11 mouse cellular contexts compared by ENCODE assay signal in genomic region chr1:51584925-51585424, GRCm38 (mm10).
DNase-seq lines count a peak whose midpoint lies in the region; ATAC-seq and TF ChIP-seq lines count a peak whose summit lies in the region.
"Had no signal": no experiment of that assay in that cellular context is flagged by ENCODE, and none has a peak within 500 bp of the region (broad histone marks: within the 10 kb centered on the region; RNA-seq: fewer than 3 reads in every experiment).

No protein-coding gene starts in this region.

- peak overlapping the region; percentile 64 for H3K27ac ChIP-seq in heart, postnatal 0 days (ENCODE audit: low read depth)
- H3K27ac ChIP-seq in MEL (ENCODE audit: control insufficient read depth, low read depth, low read length) = no peak overlapping the region
- H3K27ac ChIP-seq in liver, embryonic 16.5 days (ENCODE audit: low read length) = no peak overlapping the region
- H3K27ac ChIP-seq in hindbrain, embryonic 11.5 days (ENCODE audit: low read depth, low read length) = no peak overlapping the region
- no peak overlapping the region for H3K27ac ChIP-seq in forebrain, embryonic 13.5 days
- H3K27ac ChIP-seq: limb, embryonic 13.5 days had no signal

- intact Hi-C loops in heart, postnatal 14 days (cut with DNase I) = no loop called here

- H3K79me2 ChIP-seq in MEL (ENCODE audit: control insufficient read depth, insufficient read depth, low read length, poor library complexity) = no peaks in the 10 kb centered on the region

- no peaks in the 10 kb centered on the region for H3K27me3 ChIP-seq in heart, postnatal 0 days (ENCODE audit: control insufficient read depth, insufficient read depth, low read length)
- H3K27me3 ChIP-seq in MEL (ENCODE audit: control insufficient read depth in 1 of 2, insufficient read depth in 2 of 2, low read length in 2 of 2) = no peaks in the 10 kb centered on the region
- H3K27me3 ChIP-seq in liver, embryonic 16.5 days (ENCODE audit: control insufficient read depth, insufficient read depth, low read depth, low read length) = no peaks in the 10 kb centered on the region
- no peaks in the 10 kb centered on the region for H3K27me3 ChIP-seq in hindbrain, embryonic 11.5 days (ENCODE audit: control insufficient read depth, insufficient read depth, low read length)
- H3K27me3 ChIP-seq in forebrain, embryonic 13.5 days = no peaks in the 10 kb centered on the region
- H3K27me3 ChIP-seq: limb, embryonic 13.5 days had no signal

- H3K4me2 ChIP-seq in heart, postnatal 0 days (ENCODE audit: low read depth, low read length) = no peak overlapping the region
- H3K4me2 ChIP-seq in liver, embryonic 16.5 days (ENCODE audit: low read depth, low read length) = no peak overlapping the region
- no peak overlapping the region for H3K4me2 ChIP-seq in hindbrain, embryonic 11.5 days (replicated peaks; ENCODE audit: low read depth, low read length)
- H3K4me2 ChIP-seq in forebrain, embryonic 13.5 days = no peak overlapping the region
- H3K4me2 ChIP-seq: limb, embryonic 13.5 days had no signal

- DNase-seq in heart, postnatal 0 days (ENCODE audit: low spot score) = no peak
- no peak for DNase-seq in heart, postnatal 14 days
- peak; percentile 12 for DNase-seq in MEL (ENCODE audit: low read depth, low spot score)
- DNase-seq in thymus, adult 18-20 months = peak; percentile 62 to 87
- DNase-seq in hindbrain, embryonic 11.5 days (ENCODE audit: low spot score) = no peak
- DNase-seq in MN1 (ENCODE audit: low spot score) = no peak

- 31% methylated on average over 3 of the region's 3 CpGs for WGBS in heart, postnatal 0 days
- 9% methylated on average over 3 of the region's 3 CpGs for WGBS in liver, embryonic 16.5 days (ENCODE audit: insufficient replicate concordance)
- WGBS in hindbrain, embryonic 11.5 days = 56% methylated on average over 3 of the region's 3 CpGs
- 78% methylated on average over 3 of the region's 3 CpGs for WGBS in forebrain, embryonic 13.5 days

- ATAC-seq in heart, postnatal 0 days (ENCODE audit: insufficient read depth, low read depth) = 0 out of 2 replicates have a peak, but pooled peaks have one; percentile 17
- ATAC-seq in liver, embryonic 16.5 days (ENCODE audit: low read depth) = peak; percentile 57
- no peak for ATAC-seq in hindbrain, embryonic 11.5 days (ENCODE audit: low FRiP score)
- ATAC-seq in forebrain, embryonic 13.5 days = no peak
- ATAC-seq: hindbrain, embryonic 16.5 days had no signal

- H3K4me1 ChIP-seq in heart, postnatal 0 days (ENCODE audit: control insufficient read depth, insufficient read depth) = peaks cover 4% of the 10 kb centered on the region; the same call in 1 of the 2 replicates
- H3K4me1 ChIP-seq in MEL (ENCODE audit: control insufficient read depth in 1 of 2, insufficient read depth in 2 of 2, low read length in 2 of 2) = peaks cover 0 to 2% of the 10 kb centered on the region in 2 experiments; a peak in 1 of 4 replicates
- H3K4me1 ChIP-seq in liver, embryonic 16.5 days (ENCODE audit: control insufficient read depth, low read depth, low read length) = peaks cover 19% of the 10 kb centered on the region
- no peaks in the 10 kb centered on the region for H3K4me1 ChIP-seq in hindbrain, embryonic 11.5 days (replicated peaks; ENCODE audit: control insufficient read depth, insufficient read depth, low read length)
- H3K4me1 ChIP-seq in forebrain, embryonic 13.5 days = peaks cover 4% of the 10 kb centered on the region; the same call in 1 of the 2 replicates

- H3K9me3 ChIP-seq in heart, postnatal 0 days (replicated peaks; ENCODE audit: control insufficient read depth, low read length) = no peaks in the 10 kb centered on the region
- H3K9me3 ChIP-seq in MEL (replicated peaks; ENCODE audit: insufficient read depth, low read length) = no peaks in the 10 kb centered on the region
- H3K9me3 ChIP-seq in liver, embryonic 16.5 days (replicated peaks; ENCODE audit: control insufficient read depth, low read length) = no peaks in the 10 kb centered on the region
- no peaks in the 10 kb centered on the region for H3K9me3 ChIP-seq in hindbrain, embryonic 11.5 days (ENCODE audit: control insufficient read depth, low read length)
- H3K9me3 ChIP-seq in forebrain, embryonic 13.5 days (replicated peaks) = no peaks in the 10 kb centered on the region
- H3K9me3 ChIP-seq: limb, embryonic 13.5 days had no signal

- no peak for TF ChIP-seq CTCF in heart, postnatal 0 days (IDR thresholded peaks at IDR 0.05; ENCODE audit: low read depth)
- TF ChIP-seq CTCF in MEL (IDR thresholded peaks at IDR 0.05 in 2 of 3, conservative IDR thresholded peaks at IDR 0.05 in 1 of 3; ENCODE audit: control insufficient read depth in 1 of 3, insufficient read depth in 1 of 3, low read depth in 2 of 3, low read length in 3 of 3, poor library complexity in 1 of 3, severe bottlenecking in 1 of 3) = no peak

- no peak overlapping the region for H3K4me3 ChIP-seq in heart, postnatal 0 days (ENCODE audit: low read depth, low read length)
- H3K4me3 ChIP-seq in MEL (ENCODE audit: control insufficient read depth in 1 of 2, insufficient read depth in 1 of 2, low read depth in 2 of 2, low read length in 2 of 2) = no peak overlapping the region
- no peak overlapping the region for H3K4me3 ChIP-seq in liver, embryonic 16.5 days (ENCODE audit: low read depth, low read length)
- no peak overlapping the region for H3K4me3 ChIP-seq in hindbrain, embryonic 11.5 days (ENCODE audit: low read depth, low read length)
- no peak overlapping the region for H3K4me3 ChIP-seq in forebrain, embryonic 13.5 days
- H3K4me3 ChIP-seq: erythroblast, embryonic 14.5 days; limb, embryonic 13.5 days had no signal

- TF ChIP-seq RAD21 in MEL (IDR thresholded peaks at IDR 0.05; ENCODE audit: low read depth, low read length) = no peak

- no peaks in the 10 kb centered on the region for H3K36me3 ChIP-seq in heart, postnatal 0 days (replicated peaks; ENCODE audit: control insufficient read depth, insufficient read depth, low read length)
- H3K36me3 ChIP-seq in MEL (ENCODE audit: control insufficient read depth in 1 of 2, insufficient read depth in 2 of 2, low read length in 2 of 2) = no peaks in the 10 kb centered on the region
- H3K36me3 ChIP-seq in liver, embryonic 16.5 days (ENCODE audit: control insufficient read depth, insufficient read depth) = no peaks in the 10 kb centered on the region
- no peaks in the 10 kb centered on the region for H3K36me3 ChIP-seq in hindbrain, embryonic 11.5 days (ENCODE audit: control insufficient read depth, insufficient read depth, low read length)
- no peaks in the 10 kb centered on the region for H3K36me3 ChIP-seq in forebrain, embryonic 13.5 days (ENCODE audit: poor library complexity, severe bottlenecking)
- H3K36me3 ChIP-seq: limb, embryonic 13.5 days had no signal

- TF ChIP-seq EP300 in heart, postnatal 0 days (IDR thresholded peaks at IDR 0.05; ENCODE audit: low read depth) = no peak
- no peak for TF ChIP-seq EP300 in MEL (IDR thresholded peaks at IDR 0.05; ENCODE audit: low read depth in 1 of 2, low read length in 2 of 2)

- H3K9ac ChIP-seq in heart, postnatal 0 days (replicated peaks; ENCODE audit: low read depth, low read length) = no peak overlapping the region
- H3K9ac ChIP-seq in MEL (ENCODE audit: control insufficient read depth, low read depth, low read length, poor library complexity, severe bottlenecking) = no peak overlapping the region
- no peak overlapping the region for H3K9ac ChIP-seq in liver, embryonic 16.5 days (ENCODE audit: low read depth, low read length)
- no peak overlapping the region for H3K9ac ChIP-seq in hindbrain, embryonic 11.5 days (ENCODE audit: low read depth, low read length)
- no peak overlapping the region for H3K9ac ChIP-seq in forebrain, embryonic 13.5 days
- H3K9ac ChIP-seq: limb, embryonic 13.5 days had no signal

- TF ChIP-seq POLR2A in MEL (IDR thresholded peaks at IDR 0.05; ENCODE audit: control insufficient read depth in 1 of 2, insufficient read depth in 1 of 2, low read depth in 1 of 2, low read length in 2 of 2, poor library complexity in 1 of 2) = no peak

TF ChIP-seq in MEL, 35 proteins besides CTCF, POLR2A, EP300 and RAD21:
- TF ChIP-seq ZKSCAN1 (IDR thresholded peaks at IDR 0.05; ENCODE audit: low read depth, low read length) = no peak
- TF ChIP-seq CHD2 (IDR thresholded peaks at IDR 0.05; ENCODE audit: low read length) = no peak
- TF ChIP-seq UBTF (IDR thresholded peaks at IDR 0.05; ENCODE audit: borderline replicate concordance, insufficient read depth, low read depth, low read length) = no peak
- no peak for TF ChIP-seq USF1 (IDR thresholded peaks at IDR 0.05; ENCODE audit: low read depth, low read length)
- TF ChIP-seq GABPA (IDR thresholded peaks at IDR 0.05; ENCODE audit: low read depth, low read length) = no peak
- TF ChIP-seq TCF12 (IDR thresholded peaks at IDR 0.05; ENCODE audit: low read depth, low read length) = no peak
- TF ChIP-seq BHLHE40 (IDR thresholded peaks at IDR 0.05; ENCODE audit: borderline replicate concordance, low read depth, low read length) = no peak
- TF ChIP-seq SIN3A (IDR thresholded peaks at IDR 0.05; ENCODE audit: low read length) = no peak

Comparison
In these comparisons a context has a peak if more than half of its experiments do, and no peak if none do; other contexts are left out.
1. ATAC-seq: peak in heart, postnatal 0 days (single experiment) and liver, embryonic 16.5 days (single experiment); none in hindbrain, embryonic 11.5 days (single experiment) and forebrain, embryonic 13.5 days (single experiment).
2. DNase-seq: peak in MEL (single experiment) and thymus, adult 18-20 months (2 of 2); none in heart, postnatal 0 days (single experiment), heart, postnatal 14 days (0 of 2), hindbrain, embryonic 11.5 days (single experiment) and MN1 (single experiment).